Mouse (Mus musculus): ENCODE measurements at regions not wholly inside any gene's neighbourhood (a gene's known extent, or its start where the extent isn't known, plus 50 kb on each side); places are given as distances from the start of the nearest gene placed in this dataset.

GRCm38 (mm10) chr2:33985316-33985715 lies 97.6 kb upstream of the Mvb12b start:
- intact Hi-C loops (cut with DNase I) = no loop called here

- intact Hi-C loops (cut with DNase I) = no loop called here
These were observed 95.5 kb upstream of the Mvb12b start for GRCm38 (mm10) chr2:33983112-33983748.

GRCm38 (mm10) chr2:33981936-33982335 lies 94.2 kb upstream of the Mvb12b start:
- intact Hi-C loops (cut with DNase I) = no loop called here

GRCm38 (mm10) chr2:33981321-33981720 lies 93.6 kb upstream of the Mvb12b start:
- intact Hi-C loops (cut with DNase I) = no loop called here

- intact Hi-C loops (cut with DNase I) = no loop called here
These were observed 93.1 kb upstream of the Mvb12b start for GRCm38 (mm10) chr2:33980884-33981283.

- intact Hi-C loops (cut with DNase I) = loop anchor here (10.0 kb wide), 1 partner anchor 536 kb away; no protein-coding TSS in a partner anchor
These were observed 91.5 kb upstream of the Mvb12b start for GRCm38 (mm10) chr2:33979276-33979675.

- intact Hi-C loops (cut with DNase I) = loop anchor here (10.0 kb wide), 1 partner anchor 536 kb away; no protein-coding TSS in a partner anchor
These were observed 90.8 kb upstream of the Mvb12b start for GRCm38 (mm10) chr2:33978550-33978949.

GRCm38 (mm10) chr2:33977576-33978352 lies 90.0 kb upstream of the Mvb12b start:
- intact Hi-C loops (cut with DNase I) = loop anchor here (10.0 kb wide), 1 partner anchor 537 kb away; no protein-coding TSS in a partner anchor

- intact Hi-C loops (cut with DNase I) = loop anchor here (10.0 kb wide), 1 partner anchor 538 kb away; no protein-coding TSS in a partner anchor
These were observed 89.4 kb upstream of the Mvb12b start for GRCm38 (mm10) chr2:33977151-33977550.

- intact Hi-C loops (cut with DNase I) = loop anchor here (10.0 kb wide), 1 partner anchor 539 kb away; no protein-coding TSS in a partner anchor
These were observed 88.4 kb upstream of the Mvb12b start for GRCm38 (mm10) chr2:33976183-33976582.

GRCm38 (mm10) chr2:33975423-33976127 lies 87.8 kb upstream of the Mvb12b start:
- intact Hi-C loops (cut with DNase I) = loop anchor here (10.0 kb wide), 1 partner anchor 539 kb away; no protein-coding TSS in a partner anchor

- intact Hi-C loops (cut with DNase I) = loop anchor here (5.0 to 10.0 kb wide), 2 partner anchors 153 to 540 kb away; no protein-coding TSS in a partner anchor
These were observed 87.1 kb upstream of the Mvb12b start for GRCm38 (mm10) chr2:33974737-33975422.

- intact Hi-C loops (cut with DNase I) = loop anchor here (5.0 to 10.0 kb wide), 2 partner anchors 152 to 541 kb away; no protein-coding TSS in a partner anchor
These were observed 86.3 kb upstream of the Mvb12b start for GRCm38 (mm10) chr2:33974031-33974430.

GRCm38 (mm10) chr2:33973213-33973834 lies 85.6 kb upstream of the Mvb12b start:
- intact Hi-C loops (cut with DNase I) = loop anchor here (2.0 to 10.0 kb wide), 3 partner anchors 151 to 665 kb away; no protein-coding TSS in a partner anchor

GRCm38 (mm10) chr2:33966984-33967421 lies 79.3 kb upstream of the Mvb12b start:
- intact Hi-C loops (cut with DNase I) = no loop called here

- intact Hi-C loops (cut with DNase I) = no loop called here
These were observed 78.7 kb upstream of the Mvb12b start for GRCm38 (mm10) chr2:33966389-33966983.

GRCm38 (mm10) chr2:33964096-33964495 lies 76.3 kb upstream of the Mvb12b start:
- intact Hi-C loops (cut with DNase I) = no loop called here

GRCm38 (mm10) chr2:33962355-33963037 lies 74.8 kb upstream of the Mvb12b start:
- intact Hi-C loops (cut with DNase I) = no loop called here

GRCm38 (mm10) chr2:33961566-33961965 lies 73.8 kb upstream of the Mvb12b start:
- intact Hi-C loops (cut with DNase I) = no loop called here

Data from adrenal gland (tissue).